Mouse (Mus musculus): ENCODE measurements around the gene Bcl2l11. TPM values are rescaled to one million over a fixed set of nuclear protein-coding genes. Genes with fewer than 3 reads are reported as not detected.

Gene Bcl2l11
- total and polyA plus RNA-seq, 3 experiments, result 10.9 to 19.9 (median 13.5) TPM

- TF ChIP-seq EP300 (IDR thresholded peaks at IDR 0.05; ENCODE audit: insufficient read depth, low read depth, low read length), result peak; percentile 20; the same call in 1 of the 2 replicates
- TF ChIP-seq CTCF (IDR thresholded peaks at IDR 0.05), result peak; percentile 6; the same call in 1 of the 2 replicates
- no peak for TF ChIP-seq POLR2A (IDR thresholded peaks at IDR 0.05; ENCODE audit: insufficient read depth, low read depth, low read length)
- no peaks in the 10 kb centered on the region for H3K27me3 ChIP-seq (ENCODE audit: control insufficient read depth, insufficient read depth, low read length)
- H3K79me2 ChIP-seq (replicated peaks; ENCODE audit: control insufficient read depth, insufficient read depth, low read length), result 0 out of 2 replicates have a peak, but pooled peaks cover 1% of the 10 kb centered on the region
- H3K4me3 ChIP-seq, result no peak overlapping the region
- H3K4me1 ChIP-seq (ENCODE audit: control insufficient read depth, insufficient read depth, low read length), result peaks cover 11% of the 10 kb centered on the region
- H3K27ac ChIP-seq, result peak overlapping the region; percentile 64
- DNase-seq, result peak in 1 of 2 experiments; percentile 44
- peaks cover 2% of the 10 kb centered on the region; the same call in 1 of the 2 replicates for H3K36me3 ChIP-seq (ENCODE audit: control insufficient read depth, insufficient read depth, low read length)
- 71% methylated on average over 16 of the region's 16 CpGs for WGBS
- intact Hi-C loops (cut with DNase I), result no loop called here
- H3K9ac ChIP-seq (ENCODE audit: low read depth, low read length), result 0 out of 2 replicates have a peak overlapping the region, but pooled peaks have one; percentile 17
These were observed 11.1 kb downstream of the Bcl2l11 start for GRCm38 (mm10) chr2:128136769-128137433.

- H3K36me3 ChIP-seq (ENCODE audit: control insufficient read depth, insufficient read depth, low read length), result peaks cover 2% of the 10 kb centered on the region; the same call in 1 of the 2 replicates
- peak overlapping the region; percentile 26; the same call in 1 of the 2 replicates for H3K9ac ChIP-seq (ENCODE audit: low read depth, low read length)
- peak in 1 of 2 experiments; percentile 63 for DNase-seq
- WGBS, result 64% methylated on average over 22 of the region's 22 CpGs
- intact Hi-C loops (cut with DNase I), result no loop called here
- H3K27ac ChIP-seq, result peak overlapping the region; percentile 64
- H3K27me3 ChIP-seq (ENCODE audit: control insufficient read depth, insufficient read depth, low read length), result no peaks in the 10 kb centered on the region
- peaks cover 11% of the 10 kb centered on the region for H3K4me1 ChIP-seq (ENCODE audit: control insufficient read depth, insufficient read depth, low read length)
- H3K79me2 ChIP-seq (replicated peaks; ENCODE audit: control insufficient read depth, insufficient read depth, low read length), result 0 out of 2 replicates have a peak, but pooled peaks cover 1% of the 10 kb centered on the region
- 0 out of 2 replicates have a peak, but pooled peaks have one; percentile 32 for TF ChIP-seq EP300 (IDR thresholded peaks at IDR 0.05; ENCODE audit: insufficient read depth, low read depth, low read length)
- no peak for TF ChIP-seq POLR2A (IDR thresholded peaks at IDR 0.05; ENCODE audit: insufficient read depth, low read depth, low read length)
- no peak overlapping the region for H3K4me3 ChIP-seq
These were observed 11.8 kb downstream of the Bcl2l11 start for GRCm38 (mm10) chr2:128137480-128138276.

- TF ChIP-seq CTCF (IDR thresholded peaks at IDR 0.05) (no peak), EP300 (IDR thresholded peaks at IDR 0.05; ENCODE audit: insufficient read depth, low read depth, low read length) (no peak)
- Histone ChIP-seq H3K36me3 (ENCODE audit: control insufficient read depth, insufficient read depth, low read length) (0 out of 2 replicates have a peak, but pooled peaks cover 2% of the 10 kb centered on the region), H3K4me3 (no peak overlapping the region), H3K4me1 (ENCODE audit: control insufficient read depth, insufficient read depth, low read length) (peaks cover 11% of the 10 kb centered on the region), H3K27me3 (ENCODE audit: control insufficient read depth, insufficient read depth, low read length) (no peaks in the 10 kb centered on the region), H3K79me2 (replicated peaks; ENCODE audit: control insufficient read depth, insufficient read depth, low read length) (0 out of 2 replicates have a peak, but pooled peaks cover 1% of the 10 kb centered on the region), H3K9ac (ENCODE audit: low read depth, low read length) (no peak overlapping the region), H3K27ac (no peak overlapping the region)
- intact Hi-C loops (cut with DNase I), result no loop called here
- no peak for DNase-seq
- 72% methylated on average over 8 of the region's 8 CpGs for WGBS
These were observed 13.1 kb downstream of the Bcl2l11 start for GRCm38 (mm10) chr2:128138924-128139323.

GRCm38 (mm10) chr2:128139781-128140180, 13.9 kb downstream of the Bcl2l11 start:
- peak overlapping the region; percentile 41 for H3K27ac ChIP-seq

GRCm38 (mm10) chr2:128140183-128140582, 14.3 kb downstream of the Bcl2l11 start:
- Histone ChIP-seq H3K9ac (ENCODE audit: low read depth, low read length) (no peak overlapping the region), H3K79me2 (replicated peaks; ENCODE audit: control insufficient read depth, insufficient read depth, low read length) (0 out of 2 replicates have a peak, but pooled peaks cover 1% of the 10 kb centered on the region), H3K4me3 (no peak overlapping the region), H3K27ac (peak overlapping the region; percentile 41), H3K4me1 (ENCODE audit: control insufficient read depth, insufficient read depth, low read length) (peaks cover 9% of the 10 kb centered on the region), H3K36me3 (ENCODE audit: control insufficient read depth, insufficient read depth, low read length) (no peaks in the 10 kb centered on the region), H3K27me3 (ENCODE audit: control insufficient read depth, insufficient read depth, low read length) (no peaks in the 10 kb centered on the region)
- TF ChIP-seq POLR2A (IDR thresholded peaks at IDR 0.05; ENCODE audit: insufficient read depth, low read depth, low read length) (no peak), EP300 (IDR thresholded peaks at IDR 0.05; ENCODE audit: insufficient read depth, low read depth, low read length) (no peak), CTCF (IDR thresholded peaks at IDR 0.05) (no peak)
- intact Hi-C loops (cut with DNase I), result no loop called here
- 86% methylated on average over 3 of the region's 3 CpGs for WGBS
- DNase-seq, result no peak

More at GRCm38 (mm10) chr2:128139781-128140180, 13.9 kb downstream of the Bcl2l11 start:
- peaks cover 9% of the 10 kb centered on the region for H3K4me1 ChIP-seq (ENCODE audit: control insufficient read depth, insufficient read depth, low read length)
- TF ChIP-seq EP300 (IDR thresholded peaks at IDR 0.05; ENCODE audit: insufficient read depth, low read depth, low read length) (no peak), POLR2A (IDR thresholded peaks at IDR 0.05; ENCODE audit: insufficient read depth, low read depth, low read length) (no peak), CTCF (IDR thresholded peaks at IDR 0.05) (no peak)
- H3K4me3 ChIP-seq, result no peak overlapping the region
- DNase-seq, result peak in 1 of 2 experiments; percentile 34
- no peak overlapping the region for H3K9ac ChIP-seq (ENCODE audit: low read depth, low read length)
- H3K79me2 ChIP-seq (replicated peaks; ENCODE audit: control insufficient read depth, insufficient read depth, low read length), result 0 out of 2 replicates have a peak, but pooled peaks cover 1% of the 10 kb centered on the region
- H3K36me3 ChIP-seq (ENCODE audit: control insufficient read depth, insufficient read depth, low read length), result 0 out of 2 replicates have a peak, but pooled peaks cover 2% of the 10 kb centered on the region
- no peaks in the 10 kb centered on the region for H3K27me3 ChIP-seq (ENCODE audit: control insufficient read depth, insufficient read depth, low read length)
- WGBS, result 63% methylated on average over 15 of the region's 15 CpGs
- intact Hi-C loops (cut with DNase I), result no loop called here
